In genomic region chr10:45468180-45468915, GRCm38 (mm10) we compare ENCODE assay signal across 11 mouse cellular contexts. TPM values are rescaled to one million over a fixed set of nuclear protein-coding genes. Genes with fewer than 3 reads are reported as not detected.
DNase-seq lines count a peak whose midpoint lies in the region; ATAC-seq and TF ChIP-seq lines count a peak whose summit lies in the region.
"Had no signal": no experiment of that assay in that cellular context is flagged by ENCODE, and none has a peak within 500 bp of the region (broad histone marks: within the 10 kb centered on the region; RNA-seq: fewer than 3 reads in every experiment).

No protein-coding gene starts in this region.

- H3K4me1 ChIP-seq in forebrain, embryonic 12.5 days: peaks cover 30% of the 10 kb centered on the region
- H3K4me1 ChIP-seq in forebrain, embryonic 15.5 days: peaks cover 17% of the 10 kb centered on the region
- H3K4me1 ChIP-seq in midbrain, embryonic 11.5 days (ENCODE audit: control insufficient read depth, insufficient read depth, low read length): peaks cover 26% of the 10 kb centered on the region
- H3K4me1 ChIP-seq in midbrain, postnatal 0 days (ENCODE audit: insufficient read depth, low read length): no peaks in the 10 kb centered on the region
- H3K4me1 ChIP-seq in limb, embryonic 10.5 days: peaks cover 46% of the 10 kb centered on the region
- H3K4me1 ChIP-seq in stomach, embryonic 15.5 days: peaks cover 4% of the 10 kb centered on the region; the same call in 1 of the 2 replicates

- no peaks in the 10 kb centered on the region for H3K36me3 ChIP-seq in forebrain, embryonic 12.5 days (replicated peaks)
- no peaks in the 10 kb centered on the region for H3K36me3 ChIP-seq in forebrain, embryonic 15.5 days
- H3K36me3 ChIP-seq in midbrain, embryonic 11.5 days (ENCODE audit: control insufficient read depth, insufficient read depth, low read length): no peaks in the 10 kb centered on the region
- no peaks in the 10 kb centered on the region for H3K36me3 ChIP-seq in midbrain, postnatal 0 days (ENCODE audit: insufficient read depth, low read length)
- H3K36me3 ChIP-seq in limb, embryonic 10.5 days: peaks cover 6% of the 10 kb centered on the region; the same call in 1 of the 2 replicates
- H3K36me3 ChIP-seq in stomach, embryonic 15.5 days: no peaks in the 10 kb centered on the region

- H3K4me2 ChIP-seq in forebrain, embryonic 12.5 days: peak overlapping the region; percentile 59
- H3K4me2 ChIP-seq in forebrain, embryonic 15.5 days (replicated peaks): no peak overlapping the region
- H3K4me2 ChIP-seq in midbrain, embryonic 11.5 days: peak overlapping the region; percentile 59
- no peak overlapping the region for H3K4me2 ChIP-seq in midbrain, postnatal 0 days (ENCODE audit: low read depth, low read length, poor library complexity, severe bottlenecking)
- H3K4me2 ChIP-seq in stomach, embryonic 15.5 days: peak overlapping the region; percentile 57

- no peak for ATAC-seq in forebrain, embryonic 12.5 days (ENCODE audit: low FRiP score)
- no peak for ATAC-seq in forebrain, embryonic 15.5 days (replicated peaks)
- no peak for ATAC-seq in midbrain, embryonic 11.5 days (ENCODE audit: low FRiP score)
- ATAC-seq in midbrain, postnatal 0 days (ENCODE audit: low FRiP score): no peak
- ATAC-seq in stomach, embryonic 15.5 days (ENCODE audit: insufficient read depth, low FRiP score, low read depth): no peak

- H3K27ac ChIP-seq in forebrain, embryonic 12.5 days: no peak overlapping the region
- no peak overlapping the region for H3K27ac ChIP-seq in forebrain, embryonic 15.5 days (replicated peaks)
- no peak overlapping the region for H3K27ac ChIP-seq in midbrain, embryonic 11.5 days (ENCODE audit: low read depth, low read length)
- no peak overlapping the region for H3K27ac ChIP-seq in midbrain, postnatal 0 days (ENCODE audit: low read depth, low read length)
- peak overlapping the region; percentile 96 for H3K27ac ChIP-seq in limb, embryonic 10.5 days
- H3K27ac ChIP-seq in stomach, embryonic 15.5 days: no peak overlapping the region

- 50% methylated on average over 4 of the region's 4 CpGs for WGBS in forebrain, embryonic 12.5 days
- WGBS in forebrain, embryonic 15.5 days: 45% methylated on average over 4 of the region's 4 CpGs
- WGBS in midbrain, embryonic 11.5 days: 37% methylated on average over 4 of the region's 4 CpGs
- WGBS in midbrain, postnatal 0 days: 53% methylated on average over 4 of the region's 4 CpGs
- WGBS in limb, embryonic 10.5 days: 47% methylated on average over 4 of the region's 4 CpGs
- WGBS in stomach, embryonic 15.5 days: 27% methylated on average over 4 of the region's 4 CpGs

- TF ChIP-seq CTCF in midbrain, postnatal 0 days (IDR thresholded peaks at IDR 0.05): no peak

- peak; percentile 92 for DNase-seq in midbrain, embryonic 11.5 days (ENCODE audit: low spot score, missing footprints)
- no peak for DNase-seq in midbrain, postnatal 0 days (ENCODE audit: low spot score)
- no peak for DNase-seq in limb, embryonic 10.5 days (ENCODE audit: low spot score)
- no peak for DNase-seq in left cerebral cortex, postnatal 14 days (ENCODE audit: low spot score in 2 of 2)
- no peak for DNase-seq in testis, postnatal 14 days (ENCODE audit: low spot score)
- DNase-seq: adrenal gland, postnatal 14 days; thymus, postnatal 25 days had no signal

- intact Hi-C loops in left cerebral cortex, postnatal 14 days (cut with DNase I): no loop called here

- H3K4me3 ChIP-seq in forebrain, embryonic 12.5 days (replicated peaks): peak overlapping the region; percentile 43
- no peak overlapping the region for H3K4me3 ChIP-seq in forebrain, embryonic 15.5 days
- peak overlapping the region; percentile 56 for H3K4me3 ChIP-seq in midbrain, embryonic 11.5 days (ENCODE audit: low read depth, low read length)
- no peak overlapping the region for H3K4me3 ChIP-seq in midbrain, postnatal 0 days (ENCODE audit: low read depth, low read length)
- H3K4me3 ChIP-seq in limb, embryonic 10.5 days: peak overlapping the region; percentile 64
- H3K4me3 ChIP-seq in stomach, embryonic 15.5 days (replicated peaks): no peak overlapping the region

- no peaks in the 10 kb centered on the region for H3K27me3 ChIP-seq in forebrain, embryonic 12.5 days
- peaks cover 27% of the 10 kb centered on the region for H3K27me3 ChIP-seq in forebrain, embryonic 15.5 days
- no peaks in the 10 kb centered on the region for H3K27me3 ChIP-seq in midbrain, embryonic 11.5 days (ENCODE audit: control insufficient read depth, insufficient read depth, low read length)
- peaks cover 6% of the 10 kb centered on the region for H3K27me3 ChIP-seq in midbrain, postnatal 0 days (ENCODE audit: insufficient read depth, low read length)
- no peaks in the 10 kb centered on the region for H3K27me3 ChIP-seq in limb, embryonic 10.5 days (ENCODE audit: low read depth, poor library complexity, severe bottlenecking)
- H3K27me3 ChIP-seq in stomach, embryonic 15.5 days (replicated peaks): peaks cover 15% of the 10 kb centered on the region

- H3K9me3 ChIP-seq in forebrain, embryonic 12.5 days: no peaks in the 10 kb centered on the region
- H3K9me3 ChIP-seq in forebrain, embryonic 15.5 days: no peaks in the 10 kb centered on the region
- no peaks in the 10 kb centered on the region for H3K9me3 ChIP-seq in midbrain, embryonic 11.5 days (ENCODE audit: control insufficient read depth, low read length)
- H3K9me3 ChIP-seq in midbrain, postnatal 0 days (ENCODE audit: low read length): no peaks in the 10 kb centered on the region
- H3K9me3 ChIP-seq in limb, embryonic 10.5 days (replicated peaks): no peaks in the 10 kb centered on the region
- no peaks in the 10 kb centered on the region for H3K9me3 ChIP-seq in stomach, embryonic 15.5 days

- H3K9ac ChIP-seq in forebrain, embryonic 12.5 days: no peak overlapping the region
- H3K9ac ChIP-seq in forebrain, embryonic 15.5 days (replicated peaks): no peak overlapping the region
- H3K9ac ChIP-seq in midbrain, embryonic 11.5 days (ENCODE audit: low read length): 0 out of 2 replicates have a peak overlapping the region, but pooled peaks have one; percentile 33
- H3K9ac ChIP-seq in midbrain, postnatal 0 days (replicated peaks; ENCODE audit: low read length, poor library complexity, severe bottlenecking): no peak overlapping the region
- no peak overlapping the region for H3K9ac ChIP-seq in stomach, embryonic 15.5 days

RNA-seq across cellular contexts. Expression of gene Lin28b, which starts 17.8 kb away (rescaled TPM):
- 16.1 and 16.3 TPM in 2 replicates for polyA plus RNA-seq in forebrain, embryonic 12.5 days (2016; fragmentation: Nextera tagmentation; extraction: Ambion mirVana)
- polyA plus RNA-seq in forebrain, embryonic 15.5 days (2015; fragmentation: Nextera tagmentation; extraction: Ambion mirVana): 4.0 and 5.0 TPM in 2 replicates
- 27.3 and 27.5 TPM in 2 replicates for polyA plus RNA-seq in midbrain, embryonic 11.5 days (2014; fragmentation: Nextera tagmentation; extraction: Ambion mirVana)
- total RNA-seq in midbrain, postnatal 0 days (2014; rRNA removed): 9.0 and 14.6 TPM in 2 replicates
- 3.7 and 4.4 TPM in 2 replicates for polyA plus RNA-seq in midbrain, postnatal 0 days (2015; fragmentation: Nextera tagmentation; extraction: Ambion mirVana)
- 44.7 and 59.5 TPM in 2 replicates for polyA plus RNA-seq in limb, embryonic 10.5 days (2016; fragmentation: Nextera tagmentation; extraction: Ambion mirVana)
- polyA plus RNA-seq in stomach, embryonic 15.5 days (2015; fragmentation: Nextera tagmentation; extraction: Ambion mirVana): 1.6 and 1.7 TPM in 2 replicates
- total RNA-seq in left cerebral cortex, postnatal 14 days (2021): 1 to 10 TPM; 3.1 to 3.3 TPM
- total RNA-seq: adrenal gland, postnatal 14 days; common myeloid progenitor, adult 5-6 weeks had no signal

Comparison
In these comparisons a context has a peak if more than half of its experiments do, and no peak if none do; other contexts are left out.
1. H3K4me2 ChIP-seq: peak in forebrain, embryonic 12.5 days (single experiment), midbrain, embryonic 11.5 days (single experiment) and stomach, embryonic 15.5 days (single experiment); none in forebrain, embryonic 15.5 days (single experiment) and midbrain, postnatal 0 days (single experiment).
2. H3K4me3 ChIP-seq: peak in forebrain, embryonic 12.5 days (single experiment), midbrain, embryonic 11.5 days (single experiment) and limb, embryonic 10.5 days (single experiment); none in forebrain, embryonic 15.5 days (single experiment), midbrain, postnatal 0 days (single experiment) and stomach, embryonic 15.5 days (single experiment).